Mouse (Mus musculus) CH12.LX (cell line): ENCODE measurements around the gene Itgb3.
A peak's percentile ranks its signal among the peaks of the same experiment; 100 is the strongest.

Source experiments
- BHLHE40 ChIP-seq: IDR thresholded peaks from 2 replicates; pipeline ENCODE4 v1.6.1; 2011; ENCODE audit warnings: mild to moderate bottlenecking, low read depth, low read length, improper control_type of control experiment
- CHD2 ChIP-seq: IDR thresholded peaks from 2 replicates; pipeline ENCODE4 v1.6.1; 2011; ENCODE audit warnings: low read length, improper control_type of control experiment
- CTCF ChIP-seq, 2 experiments: IDR thresholded peaks in 1 of 2; conservative IDR thresholded peaks in 1 of 2; 2 replicates each; pipeline ENCODE4 v1.5.1; 2011 to 2012; ENCODE audit warnings: low read depth in 2 of 2, low read length in 2 of 2, improper control_type of control experiment in 1 of 2, inconsistent platforms in 1 of 2, mild to moderate bottlenecking in 1 of 2, moderate library complexity in 1 of 2
- GABPA ChIP-seq: IDR thresholded peaks from 2 replicates; pipeline ENCODE4 v1.6.1; 2012; ENCODE audit warnings: low read depth, low read length, improper control_type of control experiment, inconsistent platforms; ENCODE audit not compliant: insufficient replicate concordance
- JUND ChIP-seq: conservative IDR thresholded peaks from 2 replicates; pipeline ENCODE4 v1.6.1; 2011; ENCODE audit warnings: low read depth, low read length, improper control_type of control experiment
- MAX ChIP-seq: IDR thresholded peaks from 2 replicates; pipeline ENCODE4 v1.6.1; 2011; ENCODE audit warnings: low read length, improper control_type of control experiment
- PAX5 ChIP-seq: IDR thresholded peaks from 2 replicates; pipeline ENCODE4 v1.6.1; 2012; ENCODE audit warnings: low read length, inconsistent platforms, mixed read lengths
- POLR2A ChIP-seq: IDR thresholded peaks from 2 replicates; pipeline ENCODE4 v1.6.1; 2011; ENCODE audit warnings: low read depth, mild to moderate bottlenecking, improper control_type of control experiment, low read length
- TCF12 ChIP-seq: IDR thresholded peaks from 2 replicates; pipeline ENCODE4 v1.6.1; 2014; ENCODE audit warnings: low read depth, mild to moderate bottlenecking, inconsistent platforms, low read length, improper control_type of control experiment
- USF2 ChIP-seq: conservative IDR thresholded peaks from 2 replicates; pipeline ENCODE4 v1.6.1; 2011; ENCODE audit warnings: low read depth, low read length, improper control_type of control experiment

GRCm38 (mm10) chr11:104585495-104585894 is 22.3 kb upstream of the Itgb3 start:
- TF ChIP-seq BHLHE40 (no peak), GABPA (no peak), CTCF (conservative IDR thresholded peaks at IDR 0.05 in 1 of 2, IDR thresholded peaks at IDR 0.05 in 1 of 2; ENCODE audit: low read depth in 2 of 2, low read length in 2 of 2) (peak in 1 of 2 experiments; percentile 31; a peak in 2 of 4 replicates), POLR2A (no peak), PAX5 (no peak), CHD2 (no peak), TCF12 (no peak), USF2 (no peak), JUND (no peak), MAX (no peak)
